Mouse (Mus musculus) liver, adult 2 months (tissue): Measurements from ENCODE around the gene Agps.
"Not testable (repeated sequence)": the region's sequence is repeated elsewhere in the genome, so short reads cannot be mapped to it uniquely, and the experiment has no call there.

ENCODE experiments used
- CTCF ChIP-seq: fragments of 200-500 bp; IDR thresholded peaks from 2 replicates; pipeline ENCODE4 v1.5.1; 2011; ENCODE audit warnings: low read depth, low read length, control low read depth
- POLR2A ChIP-seq: fragments of 200-500 bp; IDR thresholded peaks from 2 replicates; pipeline ENCODE4 v1.6.1; 2011; ENCODE audit warnings: low read length, control low read depth; ENCODE audit not compliant: insufficient read depth; ENCODE audit errors: extremely low read depth

DNA sequence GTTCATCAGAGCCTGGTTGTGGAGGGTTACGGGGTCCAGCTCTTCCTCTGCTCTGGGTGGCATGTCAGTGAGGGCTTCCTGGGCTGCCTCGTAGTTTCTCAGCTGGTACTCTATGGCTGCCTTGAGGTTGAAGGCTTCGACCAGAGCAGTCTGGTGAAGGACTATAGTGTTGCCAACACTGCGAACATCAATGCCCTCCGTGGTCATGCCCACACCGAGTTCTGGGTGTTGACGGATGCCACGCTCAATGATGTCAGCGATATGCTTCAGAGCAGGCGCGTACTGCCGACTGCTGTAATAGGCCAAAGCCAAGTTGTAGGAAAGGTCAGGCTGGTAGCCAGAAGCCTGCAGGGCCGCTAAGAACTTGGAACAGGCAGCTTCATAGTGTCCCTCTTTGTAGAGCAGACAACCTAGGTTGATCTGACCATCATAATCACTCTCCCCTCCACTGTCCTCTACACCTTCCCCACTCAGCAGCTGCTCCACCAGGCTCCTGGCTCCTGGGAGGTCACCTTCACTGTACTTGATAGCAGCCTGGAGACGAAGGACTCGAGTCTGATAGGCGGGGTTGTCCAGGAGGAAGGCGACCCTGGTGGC, 105.6 kb downstream of the Agps start:
- TF ChIP-seq CTCF, POLR2A: not testable (repeated sequence)
